Mouse (Mus musculus) MN1 (cell line): Measurements from ENCODE around the gene Fut2.

ENCODE experiments used
- DNase-seq: peaks from one replicate; pipeline ENCODE4 v3.0.0-alpha.2; 2016; ENCODE audit warnings: low spot score

Fut2 gene

GRCm38 (mm10) chr7:45598960-45599879, 67.0 kb downstream of the Fut2 start:
- no peak for DNase-seq
